Comparison of ENCODE assay signal across 8 mouse cellular contexts in the genomic region with DNA sequence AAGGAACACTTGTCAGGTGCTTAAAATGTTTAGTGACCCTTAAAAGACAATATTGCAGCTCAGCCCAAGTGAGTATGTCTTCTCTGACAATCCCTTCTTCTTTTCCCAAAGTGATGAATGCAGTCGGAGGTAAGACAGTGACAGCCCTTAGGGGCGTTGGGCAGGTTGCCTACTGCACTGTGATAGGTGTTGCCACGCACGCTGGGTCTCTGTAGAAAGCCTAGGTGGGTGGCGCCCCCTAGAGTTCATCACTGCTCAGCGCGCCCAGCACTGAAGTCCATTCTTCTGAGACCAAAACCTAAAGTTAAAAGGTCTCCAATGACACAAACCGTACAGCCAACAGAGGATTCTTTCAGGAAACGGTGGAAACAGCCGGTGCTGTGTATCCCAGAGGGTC. TPM values are rescaled to one million over a fixed set of nuclear protein-coding genes. Genes with fewer than 3 reads are reported as not detected.
DNase-seq lines count a peak whose midpoint lies in the region; ATAC-seq lines count a peak whose summit lies in the region.

No protein-coding gene starts in this region.

- intact Hi-C loops in heart, postnatal 14 days (cut with DNase I) = loop anchor here (10.0 kb wide), 1 partner anchor 835 kb away; no protein-coding TSS in a partner anchor
- intact Hi-C loops in left cerebral cortex, postnatal 36 days (cut with DNase I) = loop anchor here (10.0 kb wide), 3 partner anchors 475 to 945 kb away; partner anchors contain the start of gene Srrm4

- H3K36me3 ChIP-seq in kidney, embryonic 15.5 days = no peaks in the 10 kb centered on the region
- H3K36me3 ChIP-seq in embryonic facial prominence, embryonic 14.5 days (ENCODE audit: control insufficient read depth, insufficient read depth, low read length) = no peaks in the 10 kb centered on the region

- no peaks in the 10 kb centered on the region for H3K27me3 ChIP-seq in kidney, embryonic 15.5 days
- H3K27me3 ChIP-seq in embryonic facial prominence, embryonic 14.5 days (replicated peaks; ENCODE audit: control insufficient read depth, insufficient read depth, low read length) = no peaks in the 10 kb centered on the region

- H3K4me1 ChIP-seq in kidney, embryonic 15.5 days = peaks cover 17% of the 10 kb centered on the region
- no peaks in the 10 kb centered on the region; the same call in 1 of the 2 replicates for H3K4me1 ChIP-seq in embryonic facial prominence, embryonic 14.5 days (ENCODE audit: control insufficient read depth, insufficient read depth, low read length)

- DNase-seq in kidney, postnatal 14 days = no peak
- DNase-seq in adrenal gland, postnatal 36 days = peak; percentile 28 to 30
- DNase-seq in embryonic facial prominence, embryonic 14.5 days (ENCODE audit: low spot score) = peak; percentile 56
- peak; percentile 47 to 58 for DNase-seq in heart, postnatal 14 days
- peak; percentile 40 to 45 for DNase-seq in left cerebral cortex, postnatal 36 days (ENCODE audit: low spot score in 2 of 2)
- peak; percentile 79 for DNase-seq in retina, embryonic 14.5 days (ENCODE audit: low spot score)
- DNase-seq in c-Kit-positive CD71-positive TER-119-positive erythroid progenitor cells, embryonic 14.5 days (ENCODE audit: low spot score) = no peak

- ATAC-seq in kidney, embryonic 15.5 days (replicated peaks; ENCODE audit: low FRiP score) = 0 out of 2 replicates have a peak, but pooled peaks have one; percentile 52
- peak; percentile 76 for ATAC-seq in embryonic facial prominence, embryonic 14.5 days (ENCODE audit: low read depth)

- no peak overlapping the region for H3K27ac ChIP-seq in kidney, embryonic 15.5 days
- no peak overlapping the region for H3K27ac ChIP-seq in embryonic facial prominence, embryonic 14.5 days (replicated peaks; ENCODE audit: low read depth, low read length)

- no peak overlapping the region for H3K4me3 ChIP-seq in kidney, embryonic 15.5 days (replicated peaks)
- peak overlapping the region; percentile 7; the same call in 1 of the 2 replicates for H3K4me3 ChIP-seq in embryonic facial prominence, embryonic 14.5 days (ENCODE audit: low read depth, low read length)

- H3K9me3 ChIP-seq in kidney, embryonic 15.5 days (replicated peaks) = 0 out of 2 replicates have a peak, but pooled peaks cover 3% of the 10 kb centered on the region
- H3K9me3 ChIP-seq in embryonic facial prominence, embryonic 14.5 days (ENCODE audit: control insufficient read depth, low read length) = no peaks in the 10 kb centered on the region

- peak overlapping the region; percentile 48 for H3K4me2 ChIP-seq in kidney, embryonic 15.5 days
- peak overlapping the region; percentile 39 for H3K4me2 ChIP-seq in embryonic facial prominence, embryonic 14.5 days (ENCODE audit: low read depth, low read length)

- WGBS in kidney, embryonic 15.5 days = 9% methylated on average over 10 of the region's 10 CpGs
- 11% methylated on average over 10 of the region's 10 CpGs for WGBS in embryonic facial prominence, embryonic 14.5 days

- H3K9ac ChIP-seq in kidney, embryonic 15.5 days = no peak overlapping the region
- H3K9ac ChIP-seq in embryonic facial prominence, embryonic 14.5 days (ENCODE audit: low read depth, low read length) = no peak overlapping the region

RNA-seq across cellular contexts. Expression of gene Suds3, which starts 46.4 kb away (rescaled TPM):
- 78.3 and 78.4 TPM in 2 replicates for polyA plus RNA-seq in kidney, embryonic 15.5 days (2015; fragmentation: Nextera tagmentation; extraction: Ambion mirVana)
- total RNA-seq in adrenal gland, postnatal 36 days (2021) = 100 to 1,000 TPM; 115 to 134 TPM
- 39.5 and 40.2 TPM in 2 replicates for polyA plus RNA-seq in embryonic facial prominence, embryonic 14.5 days (2014; fragmentation: Nextera tagmentation; extraction: Ambion mirVana)
- 10 to 100 TPM; 66.6 to 73.7 TPM for total RNA-seq in heart, postnatal 14 days (2021)
- 100 to 1,000 TPM; 134 to 147 TPM for total RNA-seq in left cerebral cortex, postnatal 36 days (2021)

RNA-seq across cellular contexts. Expression of gene Taok3, which starts 50.4 kb away (rescaled TPM):
- 16.8 and 17.1 TPM in 2 replicates for polyA plus RNA-seq in kidney, embryonic 15.5 days (2015; fragmentation: Nextera tagmentation; extraction: Ambion mirVana)
- 10 to 100 TPM; 31.3 to 40.7 TPM for total RNA-seq in adrenal gland, postnatal 36 days (2021)
- polyA plus RNA-seq in embryonic facial prominence, embryonic 14.5 days (2014; fragmentation: Nextera tagmentation; extraction: Ambion mirVana) = 18.1 and 21.6 TPM in 2 replicates
- total RNA-seq in heart, postnatal 14 days (2021) = 1 to 10 TPM; 9.0 to 9.3 TPM
- total RNA-seq in left cerebral cortex, postnatal 36 days (2021) = 10 to 100 TPM; 53.2 to 60.9 TPM

Comparison
In these comparisons a context has a peak if more than half of its experiments do, and no peak if none do; other contexts are left out.
1. DNase-seq: peak in adrenal gland, postnatal 36 days (2 of 2), embryonic facial prominence, embryonic 14.5 days (single experiment), heart, postnatal 14 days (2 of 2), left cerebral cortex, postnatal 36 days (2 of 2) and retina, embryonic 14.5 days (single experiment); none in kidney, postnatal 14 days (single experiment) and c-Kit-positive CD71-positive TER-119-positive erythroid progenitor cells, embryonic 14.5 days (single experiment).